Mouse (Mus musculus): ENCODE data around the gene Samd4b.

Samd4b gene

GRCm38 (mm10) chr7:28440739-28441138 lies 157.2 kb downstream of the Samd4b start:
- DNase-seq: peak; percentile 88

- no peak for DNase-seq
These were observed 159.2 kb downstream of the Samd4b start for GRCm38 (mm10) chr7:28438771-28439170.

- DNase-seq: no peak
These were observed 160.0 kb downstream of the Samd4b start for GRCm38 (mm10) chr7:28437964-28438363.

GRCm38 (mm10) chr7:28436932-28437570 lies 160.9 kb downstream of the Samd4b start, which contains the start of gene Gmfg:
Gmfg (plus strand) TSS chr7:28437447.
- peak; percentile 91 for DNase-seq

- DNase-seq: peak; percentile 100
These were observed 161.6 kb downstream of the Samd4b start for GRCm38 (mm10) chr7:28436271-28436904.

- no peak for DNase-seq
These were observed 162.2 kb downstream of the Samd4b start for GRCm38 (mm10) chr7:28435660-28436259.

- no peak for DNase-seq
These were observed 165.7 kb downstream of the Samd4b start for GRCm38 (mm10) chr7:28432252-28432651.

GRCm38 (mm10) chr7:28430512-28430911 lies 167.4 kb downstream of the Samd4b start:
- no peak for DNase-seq

GRCm38 (mm10) chr7:28427738-28428137 lies 170.2 kb downstream of the Samd4b start:
- DNase-seq: no peak

- DNase-seq: no peak
These were observed 174.9 kb downstream of the Samd4b start for GRCm38 (mm10) chr7:28423018-28423417.

- no peak for DNase-seq
These were observed 178.5 kb downstream of the Samd4b start for GRCm38 (mm10) chr7:28419416-28419815.

- no peak for DNase-seq
These were observed 179.8 kb downstream of the Samd4b start for GRCm38 (mm10) chr7:28418096-28418670.

GRCm38 (mm10) chr7:28417368-28417767 lies 180.6 kb downstream of the Samd4b start:
- no peak for DNase-seq

- DNase-seq: peak; percentile 51
These were observed 185.1 kb downstream of the Samd4b start for GRCm38 (mm10) chr7:28412826-28413225.

GRCm38 (mm10) chr7:28410841-28411475 lies 187.0 kb downstream of the Samd4b start:
- no peak for DNase-seq

- no peak for DNase-seq
These were observed 196.0 kb downstream of the Samd4b start for GRCm38 (mm10) chr7:28401942-28402341.

- no peak for DNase-seq
These were observed 196.9 kb downstream of the Samd4b start for GRCm38 (mm10) chr7:28401030-28401429.

GRCm38 (mm10) chr7:28398696-28399340 lies 199.1 kb downstream of the Samd4b start:
- no peak for DNase-seq

GRCm38 (mm10) chr7:28398000-28398399 lies 199.9 kb downstream of the Samd4b start:
- peak; percentile 30 for DNase-seq

- no peak for DNase-seq
These were observed 202.5 kb downstream of the Samd4b start for GRCm38 (mm10) chr7:28395425-28395824.

- DNase-seq: peak; percentile 45
These were observed 204.5 kb downstream of the Samd4b start for GRCm38 (mm10) chr7:28393272-28393951.
